In the genomic region with DNA sequence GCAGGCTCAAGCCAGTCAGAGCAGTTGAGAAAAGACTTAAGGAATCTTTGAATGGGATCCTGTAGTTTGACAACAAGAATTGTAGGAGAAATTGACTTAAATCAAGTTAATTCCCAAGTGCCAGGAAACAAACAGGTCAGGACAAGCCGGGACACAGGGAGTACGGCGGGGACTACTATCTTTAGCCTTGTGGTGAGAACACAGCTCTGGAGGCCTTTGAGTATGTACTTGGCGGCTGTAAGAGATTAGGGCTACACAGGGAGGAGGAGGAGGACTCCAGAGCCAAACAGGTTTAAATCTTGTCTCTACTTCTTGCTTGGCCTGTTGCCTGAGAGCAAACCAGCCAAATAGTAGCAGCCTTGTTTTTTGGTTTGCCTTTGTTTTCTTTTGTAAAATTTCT, we compare ENCODE assay signal across 17 mouse cellular contexts. TPM values are rescaled to one million over a fixed set of nuclear protein-coding genes. Genes with fewer than 3 reads are reported as not detected.
DNase-seq lines count a peak whose midpoint lies in the region; ATAC-seq lines count a peak whose summit lies in the region.
"Had no signal": no experiment of that assay in that cellular context is flagged by ENCODE, and none has a peak within 500 bp of the region (broad histone marks: within the 10 kb centered on the region; RNA-seq: fewer than 3 reads in every experiment).

No protein-coding gene starts in this region.

- H3K4me2 ChIP-seq in heart, embryonic 16.5 days (ENCODE audit: low read depth, low read length) = no peak overlapping the region
- H3K4me2 ChIP-seq: midbrain, embryonic 13.5 days had no signal

- no peak overlapping the region for H3K9ac ChIP-seq in heart, embryonic 16.5 days (ENCODE audit: low read length)
- H3K9ac ChIP-seq: forebrain, postnatal 0 days; midbrain, embryonic 13.5 days had no signal

- peak; percentile 41 for DNase-seq in adrenal gland, adult 2 months
- DNase-seq in adrenal gland, postnatal 4 days (ENCODE audit: low spot score in 2 of 2) = no peak
- peak; percentile 82 for DNase-seq in ovary, adult 18-20 months (ENCODE audit: low spot score)
- DNase-seq in ovary, postnatal 14 days (ENCODE audit: low spot score) = no peak
- peak; percentile 49 for DNase-seq in testis, postnatal 10 days (ENCODE audit: low spot score)
- no peak for DNase-seq in cerebellum, postnatal 14 days
- no peak for DNase-seq in kidney, postnatal 4 days
- DNase-seq: cerebellum, adult 11 months; forebrain, postnatal 0 days; right cerebral cortex, postnatal 14 days had no signal

- peak; percentile 83 for ATAC-seq in heart, embryonic 16.5 days (replicated peaks; ENCODE audit: extremely low read depth, insufficient read depth, low FRiP score)
- ATAC-seq: activated CD4-positive, CD25-positive, alpha-beta regulatory T cell, adult 4 months; forebrain, postnatal 0 days; midbrain, embryonic 13.5 days had no signal

- no peak overlapping the region for H3K4me3 ChIP-seq in heart, embryonic 16.5 days (ENCODE audit: low read length)
- H3K4me3 ChIP-seq: midbrain, embryonic 13.5 days had no signal

- H3K27me3 ChIP-seq in heart, embryonic 16.5 days (ENCODE audit: control insufficient read depth, insufficient read depth, low read length) = no peaks in the 10 kb centered on the region
- H3K27me3 ChIP-seq: midbrain, embryonic 13.5 days had no signal

- H3K27ac ChIP-seq in heart, embryonic 16.5 days (ENCODE audit: low read length) = peak overlapping the region; percentile 2; the same call in 1 of the 2 replicates
- H3K27ac ChIP-seq: midbrain, embryonic 13.5 days had no signal

- H3K9me3 ChIP-seq in heart, embryonic 16.5 days (replicated peaks; ENCODE audit: control insufficient read depth, low read length) = no peaks in the 10 kb centered on the region
- H3K9me3 ChIP-seq: midbrain, embryonic 13.5 days had no signal

- no peaks in the 10 kb centered on the region for H3K36me3 ChIP-seq in heart, embryonic 16.5 days (ENCODE audit: control insufficient read depth, insufficient read depth)
- H3K36me3 ChIP-seq: midbrain, embryonic 13.5 days had no signal

- WGBS in heart, embryonic 16.5 days = 14% methylated on average over 4 of the region's 4 CpGs

- H3K4me1 ChIP-seq in heart, embryonic 16.5 days (ENCODE audit: control insufficient read depth, insufficient read depth, low read length) = peaks cover 14% of the 10 kb centered on the region
- H3K4me1 ChIP-seq: midbrain, embryonic 13.5 days had no signal

RNA-seq across cellular contexts. Expression of gene Ugcg, which starts 14.1 kb away (rescaled TPM):
- total RNA-seq in adrenal gland, adult 2 months (2021) = 10 to 100 TPM; 26.5 to 44.3 TPM
- polyA plus RNA-seq in adrenal gland, adult 2 months (2012; rRNA removed) = 41.7 and 49.9 TPM in 2 replicates
- total RNA-seq in adrenal gland, postnatal 4 days (2021) = 10 to 100 TPM; 56.0 to 67.6 TPM
- 6.6 and 8.0 TPM in 2 replicates for polyA plus RNA-seq in heart, embryonic 16.5 days (2015; fragmentation: Nextera tagmentation; extraction: Ambion mirVana)

RNA-seq across cellular contexts. Expression of gene AI481877, which starts 36.2 kb away (rescaled TPM):
- not detected for total RNA-seq in adrenal gland, adult 2 months (2021)
- not detected in 2 replicates for polyA plus RNA-seq in adrenal gland, adult 2 months (2012; rRNA removed)
- under 1 TPM in 1 of 2 experiments, not detected in 1; 0.17 TPM for total RNA-seq in adrenal gland, postnatal 4 days (2021)
- not detected in 2 replicates for polyA plus RNA-seq in heart, embryonic 16.5 days (2015; fragmentation: Nextera tagmentation; extraction: Ambion mirVana)
- total RNA-seq: forebrain, postnatal 0 days; left cerebral cortex, postnatal 14 days had no signal
- polyA plus RNA-seq: activated CD4-positive, CD25-positive, alpha-beta regulatory T cell, adult 4 months; embryonic facial prominence, embryonic 11.5 days; forebrain, postnatal 0 days; intestine, embryonic 14.5 days; neural tube, embryonic 11.5 days had no signal

Comparison
In these comparisons a context has a peak if more than half of its experiments do, and no peak if none do; other contexts are left out.
1. DNase-seq: peak in adrenal gland, adult 2 months (single experiment), ovary, adult 18-20 months (single experiment) and testis, postnatal 10 days (single experiment); none in adrenal gland, postnatal 4 days (0 of 2), ovary, postnatal 14 days (single experiment), cerebellum, postnatal 14 days (0 of 2) and kidney, postnatal 4 days (0 of 2).